Mouse (Mus musculus) urinary bladder, postnatal 14 days (tissue): ENCODE measurements at regions not wholly inside any gene's neighbourhood (a gene's known extent, or its start where the extent isn't known, plus 50 kb on each side); places are given as distances from the start of the nearest gene placed in this dataset.
A peak's percentile ranks its signal among the peaks of the same experiment; 100 is the strongest.

ENCODE experiments used
- DNase-seq: peaks from one replicate; pipeline ENCODE4 v3.0.0; 2021; ENCODE audit warnings: low spot score

DNA sequence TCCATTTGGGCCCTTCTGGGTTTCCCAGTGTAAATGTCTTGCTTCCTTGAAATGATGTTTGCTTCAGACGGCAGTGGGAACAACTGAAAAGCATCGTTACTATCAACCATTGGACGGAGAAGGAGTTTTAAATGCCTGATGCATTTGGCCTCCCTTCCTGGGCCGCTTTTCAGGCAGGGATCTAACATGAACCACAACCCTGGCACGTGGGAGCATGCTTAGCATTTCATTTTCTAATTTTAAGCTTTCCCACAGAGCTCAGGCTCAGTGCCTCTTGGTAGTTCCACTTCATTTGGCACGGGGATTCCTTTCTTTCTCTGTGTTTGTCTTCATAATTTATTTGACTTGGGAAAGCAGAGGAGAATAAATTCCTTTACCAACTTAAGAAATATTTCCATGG is 406.6 kb upstream of the Nbea start:
- DNase-seq, result no peak

GRCm38 (mm10) chr3:56575422-56575821 is 391.9 kb upstream of the Nbea start:
- DNase-seq, result no peak

DNA sequence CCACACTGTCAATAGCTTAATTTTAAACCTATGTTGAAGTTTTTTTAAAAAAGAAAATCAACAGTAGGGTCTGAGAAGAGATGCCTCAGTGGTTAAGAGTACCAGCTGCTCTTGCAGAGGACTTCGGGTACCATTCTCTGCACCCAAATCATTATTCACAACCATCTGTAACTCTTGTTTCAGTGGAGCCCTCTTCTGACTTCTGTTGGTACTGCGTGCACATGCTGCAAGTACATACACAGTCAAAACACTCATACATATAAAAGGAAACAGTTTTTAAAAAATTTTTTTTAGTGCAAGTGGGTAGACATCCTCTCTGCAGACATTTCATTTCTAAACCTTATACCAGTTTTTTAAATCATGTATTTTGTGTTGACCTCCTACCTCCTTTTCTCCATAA is 352.7 kb upstream of the Nbea start:
- no peak for DNase-seq

DNA sequence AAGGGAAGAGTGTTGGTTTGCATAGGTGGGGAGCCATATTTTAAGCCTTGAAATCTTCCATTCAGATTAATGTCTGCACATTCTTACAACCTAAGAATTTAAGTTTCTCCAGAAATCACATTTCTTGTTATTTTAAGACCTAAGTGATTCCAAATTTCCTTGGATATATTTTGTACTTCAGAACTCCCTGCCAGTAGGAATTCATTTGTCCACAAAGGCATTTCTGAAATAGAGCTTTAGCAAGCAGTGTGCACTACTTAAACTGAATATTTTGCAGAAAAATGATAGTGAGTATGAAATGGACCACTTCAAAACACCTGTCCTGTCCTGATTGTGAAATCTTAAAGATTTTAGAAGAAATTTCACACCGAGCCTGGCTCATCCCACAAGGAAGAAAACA is 320.9 kb upstream of the Nbea start:
- DNase-seq, result no peak

DNA sequence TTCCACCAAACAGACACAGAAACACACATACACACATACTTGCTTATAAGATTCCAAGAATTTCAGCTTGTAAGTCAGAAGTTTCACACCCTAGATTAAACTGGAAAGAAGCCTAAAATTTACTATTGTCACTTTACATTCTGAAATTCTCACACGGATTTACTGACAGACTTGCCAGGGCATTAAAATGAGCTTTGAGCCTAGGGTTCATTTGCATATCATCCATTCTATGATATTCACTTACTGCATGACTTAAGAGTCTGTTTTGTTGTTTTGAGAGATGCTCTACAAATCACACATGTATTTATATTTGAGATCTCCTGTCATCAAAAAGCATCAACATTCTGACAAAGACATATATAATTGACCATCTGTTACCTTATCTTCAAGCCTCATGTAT is 315.8 kb upstream of the Nbea start:
- DNase-seq, result no peak

DNA sequence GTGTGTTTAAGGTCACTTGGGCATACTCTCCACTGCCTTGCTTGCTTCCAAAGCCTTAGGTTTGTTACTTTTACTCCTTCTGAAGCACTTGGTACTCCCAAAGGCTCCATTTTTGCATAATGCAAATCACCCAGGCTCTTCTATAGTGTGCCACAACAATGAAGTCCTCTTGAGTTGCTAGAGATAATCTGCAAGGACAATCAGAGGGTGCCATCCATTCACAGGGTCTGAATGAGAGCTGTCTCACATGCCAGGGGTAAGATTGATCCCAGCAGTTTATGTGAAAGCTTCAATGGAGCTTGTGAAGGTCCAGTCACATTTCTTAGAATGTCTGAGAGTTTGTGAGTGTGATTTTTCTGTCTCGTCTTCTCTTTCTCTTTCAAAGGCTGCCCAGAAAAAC is 310.4 kb upstream of the Nbea start:
- DNase-seq, result no peak

GRCm38 (mm10) chr3:56489154-56489553 is 305.7 kb upstream of the Nbea start:
- no peak for DNase-seq

DNA sequence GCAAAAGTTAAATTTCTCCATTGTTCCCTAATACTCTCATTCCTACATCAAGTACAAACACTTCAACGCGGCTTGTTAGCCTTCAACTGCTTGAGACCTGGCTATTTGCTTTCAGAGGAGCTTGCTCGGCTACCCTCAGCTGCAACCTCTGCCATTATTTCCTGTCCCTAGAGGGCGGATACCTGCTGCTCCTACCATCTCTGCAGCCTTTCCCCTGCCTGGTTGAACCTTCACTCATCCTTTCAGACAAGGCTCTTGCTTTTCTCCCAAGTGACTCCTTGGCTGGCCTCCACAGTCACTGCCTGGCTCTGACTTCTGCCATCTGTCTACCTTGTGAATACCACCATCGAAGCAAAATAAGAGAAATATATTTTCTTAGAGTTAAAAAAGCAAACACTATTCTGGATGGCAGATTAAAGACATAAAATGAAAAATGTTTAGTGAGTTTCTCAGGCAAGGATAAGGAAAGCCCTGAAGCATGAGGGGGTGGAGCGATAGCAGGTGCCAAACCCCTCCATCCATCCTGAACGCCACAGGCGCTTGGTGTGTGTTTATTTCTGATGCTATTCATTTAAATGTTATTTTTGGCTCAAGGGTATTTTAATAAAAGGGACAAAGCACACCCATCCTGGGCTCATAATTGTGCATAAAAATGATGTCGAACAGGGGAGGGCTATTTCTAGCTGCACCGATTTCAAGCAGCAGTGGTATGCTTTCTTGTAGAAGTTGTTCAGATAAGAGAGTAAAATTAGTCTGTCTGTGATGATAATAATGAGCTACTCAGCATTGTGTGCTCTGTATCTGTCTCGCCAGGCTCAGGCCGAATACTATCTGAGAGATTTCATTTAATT is 302.3 kb upstream of the Nbea start:
- no peak for DNase-seq

- DNase-seq, result no peak
These were observed 300.6 kb upstream of the Nbea start for GRCm38 (mm10) chr3:56484096-56484495.

DNA sequence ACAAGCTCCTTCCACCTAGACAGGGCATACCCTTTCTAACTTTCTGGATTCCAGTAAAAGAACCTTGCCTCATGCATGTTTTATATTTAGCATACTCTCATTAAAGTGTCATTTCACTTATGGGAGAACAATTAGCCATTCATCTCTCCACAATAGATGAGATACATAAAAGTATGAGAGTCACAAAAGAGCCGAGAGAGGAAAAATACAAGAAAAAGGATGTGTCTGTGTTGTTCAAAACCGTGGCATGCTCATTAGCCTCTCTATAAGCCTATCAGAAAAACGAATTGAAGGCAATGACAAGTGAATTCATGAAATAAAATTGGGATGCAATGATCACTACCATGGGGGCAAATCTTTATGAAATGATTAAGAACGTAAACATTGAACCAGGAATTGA is 299.9 kb upstream of the Nbea start:
- no peak for DNase-seq

DNA sequence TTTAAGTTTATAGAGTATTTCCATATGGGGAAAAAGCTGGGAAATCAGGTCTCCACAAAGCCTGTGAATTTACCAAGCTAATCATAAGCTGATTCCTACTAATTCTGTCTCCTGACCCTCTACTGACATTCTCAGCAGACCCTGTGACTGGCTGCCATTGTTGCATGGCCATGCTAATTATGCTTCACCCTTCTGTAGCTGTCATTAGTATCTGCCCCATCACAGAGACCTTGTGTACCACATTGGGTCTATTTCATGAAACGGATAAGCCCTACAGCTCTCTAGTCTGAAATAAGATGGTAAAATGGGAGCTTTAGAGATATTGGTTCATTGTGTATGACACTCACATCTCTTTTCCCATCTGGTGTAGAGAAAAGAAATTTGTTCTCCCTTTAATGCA is 296.0 kb upstream of the Nbea start:
- DNase-seq, result no peak

GRCm38 (mm10) chr3:56478544-56479140 is 295.1 kb upstream of the Nbea start:
- DNase-seq, result no peak

DNA sequence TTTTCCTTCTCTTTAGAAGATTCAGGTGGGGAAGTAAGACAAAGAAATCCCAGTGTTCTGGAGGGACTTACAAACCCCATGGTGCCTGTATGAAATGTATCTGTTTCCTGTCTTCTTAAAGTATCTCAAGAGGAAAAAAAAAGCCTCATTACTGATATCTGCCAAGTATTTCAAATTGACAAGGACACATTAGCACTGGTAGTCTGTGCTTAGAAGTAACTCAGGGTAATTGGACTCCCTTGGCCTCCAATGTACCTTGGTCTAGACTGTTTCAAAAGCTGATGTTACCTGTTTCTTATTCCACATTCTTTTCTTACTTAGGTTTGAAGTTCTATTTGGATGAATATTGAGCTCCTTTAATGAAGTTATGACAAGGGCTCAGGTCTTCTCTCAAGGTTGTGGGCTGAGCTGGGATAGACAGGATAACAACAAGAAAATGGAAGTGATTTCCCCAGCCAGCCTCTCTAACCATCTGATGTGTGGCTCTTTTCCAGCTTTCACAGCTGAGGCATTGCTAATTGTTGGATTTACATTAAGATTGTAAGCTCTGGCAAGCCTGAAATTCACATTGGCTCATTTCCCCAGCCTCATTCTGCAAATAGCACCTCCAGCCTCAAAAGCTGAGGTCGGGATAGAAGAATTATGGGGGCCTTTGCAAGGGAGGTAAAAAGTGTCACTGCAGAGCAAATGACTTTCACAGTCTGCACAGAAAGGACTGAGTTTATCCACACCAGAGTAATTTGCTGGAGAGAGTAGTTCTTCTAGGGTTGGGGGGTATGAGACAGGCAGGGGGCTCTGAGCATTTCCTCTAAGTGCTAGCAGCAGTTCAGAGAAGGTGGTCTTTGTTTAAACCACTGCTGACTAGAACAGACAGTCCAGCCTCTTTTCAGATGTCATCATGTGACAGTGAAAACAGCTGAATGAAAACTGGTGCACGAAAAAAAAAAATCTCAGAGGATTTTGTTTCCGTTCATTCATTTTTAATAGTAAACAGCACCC is 292.3 kb upstream of the Nbea start:
- DNase-seq, result no peak

GRCm38 (mm10) chr3:56472651-56473050 is 289.1 kb upstream of the Nbea start:
- DNase-seq, result no peak

DNA sequence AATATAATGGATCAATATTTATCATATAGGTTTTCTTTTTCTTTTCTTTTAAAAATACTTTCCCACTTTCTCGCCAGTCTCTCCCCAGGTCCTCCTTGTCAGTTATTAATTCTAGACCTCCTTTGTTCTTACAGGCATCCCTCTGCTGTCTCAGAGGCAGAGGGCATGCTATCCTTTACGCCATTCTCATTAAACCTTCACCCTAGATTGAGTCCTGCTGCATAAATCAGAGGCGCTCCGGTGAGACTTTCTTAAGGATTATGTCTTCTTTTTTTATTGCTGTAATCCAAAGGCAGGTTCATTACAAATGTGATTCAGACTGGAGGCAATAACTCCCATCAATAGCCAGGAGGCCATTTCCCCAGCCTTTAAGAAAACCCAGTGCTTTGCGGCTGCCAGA is 288.3 kb upstream of the Nbea start:
- DNase-seq, result no peak

- DNase-seq, result no peak
These were observed 287.7 kb upstream of the Nbea start for GRCm38 (mm10) chr3:56471185-56471584.

- no peak for DNase-seq
These were observed 274.1 kb upstream of the Nbea start for GRCm38 (mm10) chr3:56457625-56458024.

GRCm38 (mm10) chr3:56456317-56456716 is 272.8 kb upstream of the Nbea start:
- no peak for DNase-seq

DNA sequence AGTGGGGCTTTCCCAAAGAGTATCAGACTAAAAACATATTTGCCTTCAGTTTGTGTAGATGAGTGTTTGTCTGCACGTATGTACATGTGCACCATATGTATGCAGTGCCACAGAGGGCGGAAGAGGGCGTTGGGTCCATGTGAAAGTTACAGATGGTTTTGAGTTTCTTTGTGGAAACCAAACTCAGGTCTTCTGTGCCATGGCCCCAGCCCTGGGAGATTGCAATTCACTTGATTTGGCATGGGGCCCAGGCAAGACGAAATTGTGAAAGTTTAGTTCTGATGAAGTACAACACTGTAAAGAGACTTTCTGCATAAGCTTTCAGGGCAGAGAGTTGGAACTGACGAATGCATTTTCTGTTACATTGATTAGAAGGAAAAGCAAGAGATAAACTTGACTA is 255.4 kb upstream of the Nbea start:
- DNase-seq, result peak; percentile 19

DNA sequence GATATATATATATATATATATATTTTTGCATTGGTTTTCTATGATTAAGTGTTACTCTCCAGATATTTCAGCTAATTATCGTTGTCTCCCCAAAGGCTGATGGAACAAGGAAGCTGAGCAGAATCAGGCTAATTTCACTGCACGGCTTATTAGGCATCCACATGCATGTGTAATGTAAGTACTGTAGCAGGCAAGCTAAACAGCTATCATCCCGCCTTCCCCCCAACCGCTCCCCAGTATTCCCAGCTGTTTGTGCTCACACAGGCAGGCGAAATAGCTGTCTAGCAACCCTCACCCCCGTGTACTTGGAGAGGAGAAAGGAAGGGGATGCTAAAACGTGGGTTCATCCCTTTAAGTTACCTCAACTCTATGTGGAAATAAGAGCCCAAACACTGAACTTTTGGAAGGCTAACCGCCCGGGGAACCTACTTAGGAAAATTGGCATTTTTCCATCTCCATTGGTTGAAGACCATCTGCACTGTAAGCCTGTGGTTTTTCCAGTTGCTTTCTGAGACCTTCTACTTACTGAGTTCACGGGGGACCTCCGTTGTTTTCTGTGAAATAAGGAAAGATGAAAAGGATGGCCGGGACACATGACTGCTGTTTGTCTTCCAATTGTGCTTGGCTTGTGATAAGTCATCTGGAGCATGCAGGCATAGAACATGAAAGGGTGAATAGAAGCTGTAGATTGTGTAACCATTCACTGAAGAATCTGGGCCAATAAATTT is 254.7 kb upstream of the Nbea start:
- DNase-seq, result no peak

GRCm38 (mm10) chr3:56437058-56437457 is 253.6 kb upstream of the Nbea start:
- peak; percentile 29 for DNase-seq

- no peak for DNase-seq
These were observed 250.0 kb upstream of the Nbea start for GRCm38 (mm10) chr3:56433495-56433894.
